Mouse (Mus musculus) forebrain, embryonic 12.5 days (tissue): ENCODE measurements around the gene Tctex1d4. TPM values are rescaled to one million over a fixed set of nuclear protein-coding genes. Genes with fewer than 3 reads are reported as not detected.
A peak's percentile ranks its signal among the peaks of the same experiment; 100 is the strongest.

ENCODE experiments used
- ATAC-seq: fragments of 200-750 bp; cut with Nextera tagmentation; 2 replicates; pipeline ENCODE4 v1.8.0; 2017; ENCODE audit warnings: moderate TSS enrichment; ENCODE audit not compliant: low FRiP score
- H3K27ac ChIP-seq: fragments of 300-500 bp; sonication (generic); 2 replicates; pipeline ENCODE4 v1.5.1; 2016; ENCODE audit warnings: mild to moderate bottlenecking
- H3K27me3 ChIP-seq: fragments of 300-500 bp; sonication (generic); 2 replicates; pipeline ENCODE4 v1.6.1; 2016; ENCODE audit warnings: mild to moderate bottlenecking
- H3K36me3 ChIP-seq: fragments of 300-500 bp; sonication (generic); replicated peaks from 2 replicates; pipeline ENCODE4 v1.6.1; 2016; ENCODE audit warnings: mild to moderate bottlenecking
- H3K4me1 ChIP-seq: fragments of 300-500 bp; sonication (generic); 2 replicates; pipeline ENCODE4 v1.6.1; 2016
- H3K4me2 ChIP-seq: fragments of 300-500 bp; sonication (generic); 2 replicates; pipeline ENCODE4 v1.6.1; 2016; ENCODE audit warnings: mild to moderate bottlenecking, moderate library complexity
- H3K4me3 ChIP-seq: fragments of 300-500 bp; sonication (generic); replicated peaks from 2 replicates; pipeline ENCODE4 v1.5.1; 2016; ENCODE audit warnings: mild to moderate bottlenecking
- H3K9ac ChIP-seq: fragments of 300-500 bp; sonication (generic); 2 replicates; pipeline ENCODE4 v1.6.1; 2016; ENCODE audit warnings: mild to moderate bottlenecking
- H3K9me3 ChIP-seq: fragments of 300-500 bp; sonication (generic); 2 replicates; pipeline ENCODE4 v1.6.1; 2016
- WGBS: fragments of 180-500 bp; shearing (Covaris S2); methylation state at CpG from one replicate; pipeline ENCODE4 v1.1.7; 2016; 5-methylcytosine and 5-hydroxymethylcytosine counted together
- polyA plus RNA-seq: library from polyadenylated mRNA; unstranded; fragments of >200 nt; fragmentation: Nextera tagmentation; extraction: Ambion mirVana; gene quantifications from 2 replicates; pipeline ENCODE4 v1.2.1, GENCODE M21; 2016

The Tctex1d4 gene
- polyA plus RNA-seq, 1 experiment from 2014 or later: not detected

DNA sequence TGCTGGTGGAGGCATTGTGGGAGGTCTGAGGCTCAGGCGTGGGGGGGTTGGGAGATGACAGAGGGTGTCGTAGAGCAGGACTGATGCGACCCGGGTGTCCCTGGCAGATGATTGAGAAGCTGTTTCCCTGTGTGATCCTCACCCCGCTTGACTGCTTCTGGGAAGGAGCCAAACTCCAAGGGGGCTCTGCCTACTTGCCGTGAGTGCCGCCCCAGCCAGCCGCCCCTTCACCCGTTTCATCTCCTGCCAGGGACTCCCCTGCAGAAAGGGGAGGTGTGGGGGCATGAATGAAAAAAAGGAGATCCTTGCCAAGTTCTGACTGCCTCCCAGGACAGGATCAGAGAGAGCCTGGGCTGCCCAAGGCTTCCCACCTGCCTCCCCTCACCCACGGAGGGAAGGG, 21.5 kb upstream of the Tctex1d4 start:
- no peaks in the 10 kb centered on the region for H3K9me3 ChIP-seq
- WGBS: 67% methylated on average over 10 of the region's 10 CpGs
- no peak overlapping the region for H3K4me2 ChIP-seq
- peaks cover 34% of the 10 kb centered on the region for H3K36me3 ChIP-seq
- no peaks in the 10 kb centered on the region; the same call in 1 of the 2 replicates for H3K4me1 ChIP-seq
- no peak overlapping the region for H3K27ac ChIP-seq
- no peak overlapping the region for H3K9ac ChIP-seq
- H3K27me3 ChIP-seq: no peaks in the 10 kb centered on the region
- H3K4me3 ChIP-seq: no peak overlapping the region
- no peak for ATAC-seq

DNA sequence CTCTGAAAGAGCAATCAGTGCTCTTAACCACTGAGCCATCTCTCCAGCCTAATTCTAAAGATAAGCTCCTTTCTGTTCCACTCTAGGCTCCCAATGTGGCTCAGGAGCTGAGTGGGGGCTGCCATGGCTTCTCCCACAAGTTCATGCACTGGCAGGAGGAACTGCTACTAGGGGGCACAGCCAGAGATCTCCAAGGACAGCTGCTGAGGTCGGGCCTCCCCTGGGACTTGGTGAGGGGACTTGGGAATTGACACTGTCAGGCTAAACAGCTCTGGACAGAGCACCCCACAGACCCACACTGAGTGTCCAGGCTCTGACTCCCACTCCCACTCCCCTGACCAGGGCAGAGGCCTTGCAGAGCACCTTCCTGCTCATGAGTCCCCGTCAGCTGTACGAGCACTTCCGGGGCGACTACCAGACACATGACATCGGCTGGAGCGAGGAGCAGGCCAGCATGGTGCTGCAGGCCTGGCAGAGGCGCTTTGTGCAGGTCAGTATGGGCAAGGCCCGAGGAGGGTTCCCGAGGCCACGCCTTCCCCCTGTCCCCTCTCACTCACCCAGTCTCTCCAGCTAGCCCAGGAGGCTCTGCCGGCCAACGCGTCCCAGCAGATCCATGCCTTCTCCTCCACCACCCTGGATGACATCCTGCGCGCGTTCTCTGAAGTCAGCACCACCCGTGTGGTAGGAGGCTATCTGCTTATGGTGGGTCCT, 18.6 kb upstream of the Tctex1d4 start:
- Histone ChIP-seq H3K27ac (no peak overlapping the region), H3K9ac (no peak overlapping the region), H3K4me2 (no peak overlapping the region), H3K9me3 (no peaks in the 10 kb centered on the region), H3K36me3 (peaks cover 48% of the 10 kb centered on the region), H3K4me3 (no peak overlapping the region), H3K27me3 (no peaks in the 10 kb centered on the region), H3K4me1 (no peaks in the 10 kb centered on the region; the same call in 1 of the 2 replicates)
- ATAC-seq: no peak
- 91% methylated on average over 18 of the region's 18 CpGs for WGBS

- Histone ChIP-seq H3K27me3 (no peaks in the 10 kb centered on the region), H3K4me2 (no peak overlapping the region), H3K4me3 (no peak overlapping the region), H3K27ac (no peak overlapping the region), H3K9me3 (no peaks in the 10 kb centered on the region), H3K36me3 (peaks cover 50% of the 10 kb centered on the region), H3K9ac (no peak overlapping the region), H3K4me1 (no peaks in the 10 kb centered on the region; the same call in 1 of the 2 replicates)
- ATAC-seq: no peak
- 92% methylated on average over 6 of the region's 6 CpGs for WGBS
Observed at GRCm38 (mm10) chr4:117108524-117108849, 18.1 kb upstream of the Tctex1d4 start.

DNA sequence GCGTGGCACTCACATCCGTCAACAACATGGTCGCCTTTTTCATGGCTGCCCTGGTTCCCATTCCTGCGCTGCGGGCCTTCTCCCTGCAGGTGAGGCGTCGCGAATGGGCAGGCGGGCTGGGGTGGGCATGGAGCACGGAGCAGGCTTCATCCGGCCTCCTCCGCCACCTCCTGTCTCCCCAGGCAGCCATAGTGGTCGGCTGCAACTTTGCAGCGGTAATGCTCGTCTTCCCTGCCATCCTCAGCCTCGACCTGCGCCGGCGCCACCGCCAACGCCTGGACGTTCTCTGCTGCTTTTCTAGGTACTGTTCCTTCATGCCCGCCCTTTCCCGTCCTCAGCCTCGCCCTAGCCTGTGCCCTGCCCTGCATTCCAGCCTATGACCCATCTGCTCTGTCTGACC, 17.3 kb upstream of the Tctex1d4 start:
- H3K4me3 ChIP-seq: no peak overlapping the region
- WGBS: 94% methylated on average over 25 of the region's 25 CpGs
- ATAC-seq: no peak
- no peaks in the 10 kb centered on the region for H3K9me3 ChIP-seq
- no peaks in the 10 kb centered on the region for H3K27me3 ChIP-seq
- peaks cover 46% of the 10 kb centered on the region for H3K36me3 ChIP-seq
- H3K4me1 ChIP-seq: no peaks in the 10 kb centered on the region; the same call in 1 of the 2 replicates
- H3K27ac ChIP-seq: no peak overlapping the region
- no peak overlapping the region for H3K9ac ChIP-seq
- no peak overlapping the region for H3K4me2 ChIP-seq

GRCm38 (mm10) chr4:117110249-117110648, 16.3 kb upstream of the Tctex1d4 start:
- ATAC-seq: no peak
- H3K4me1 ChIP-seq: no peaks in the 10 kb centered on the region
- H3K4me3 ChIP-seq: no peak overlapping the region
- 92% methylated on average over 13 of the region's 13 CpGs for WGBS
- no peak overlapping the region for H3K27ac ChIP-seq
- no peak overlapping the region for H3K4me2 ChIP-seq
- H3K9ac ChIP-seq: no peak overlapping the region
- no peaks in the 10 kb centered on the region for H3K27me3 ChIP-seq
- H3K9me3 ChIP-seq: no peaks in the 10 kb centered on the region
- H3K36me3 ChIP-seq: peaks cover 46% of the 10 kb centered on the region

- H3K4me3 ChIP-seq: no peak overlapping the region
- WGBS: 95% methylated on average over 11 of the region's 11 CpGs
- no peaks in the 10 kb centered on the region for H3K9me3 ChIP-seq
- peaks cover 44% of the 10 kb centered on the region for H3K36me3 ChIP-seq
- ATAC-seq: no peak
- H3K4me2 ChIP-seq: no peak overlapping the region
- no peak overlapping the region for H3K9ac ChIP-seq
- no peaks in the 10 kb centered on the region for H3K27me3 ChIP-seq
- no peaks in the 10 kb centered on the region for H3K4me1 ChIP-seq
- no peak overlapping the region for H3K27ac ChIP-seq
Observed at GRCm38 (mm10) chr4:117110985-117111384, 15.6 kb upstream of the Tctex1d4 start.

- no peak overlapping the region for H3K4me3 ChIP-seq
- no peak overlapping the region for H3K9ac ChIP-seq
- H3K4me2 ChIP-seq: no peak overlapping the region
- ATAC-seq: no peak
- H3K4me1 ChIP-seq: no peaks in the 10 kb centered on the region
- no peak overlapping the region for H3K27ac ChIP-seq
- 75% methylated on average over 1 of the region's 1 CpGs for WGBS
- H3K27me3 ChIP-seq: no peaks in the 10 kb centered on the region
- no peaks in the 10 kb centered on the region for H3K9me3 ChIP-seq
- peaks cover 37% of the 10 kb centered on the region for H3K36me3 ChIP-seq
Observed at GRCm38 (mm10) chr4:117113237-117113636, 13.4 kb upstream of the Tctex1d4 start.

- peaks cover 6% of the 10 kb centered on the region for H3K4me1 ChIP-seq
- H3K9ac ChIP-seq: no peak overlapping the region
- H3K9me3 ChIP-seq: no peaks in the 10 kb centered on the region
- H3K36me3 ChIP-seq: peaks cover 13% of the 10 kb centered on the region
- H3K4me3 ChIP-seq: no peak overlapping the region
- no peak for ATAC-seq
- no peak overlapping the region for H3K27ac ChIP-seq
- no peak overlapping the region for H3K4me2 ChIP-seq
- WGBS: 85% methylated on average over 5 of the region's 5 CpGs
- H3K27me3 ChIP-seq: no peaks in the 10 kb centered on the region
Observed at GRCm38 (mm10) chr4:117115592-117115991, 11.0 kb upstream of the Tctex1d4 start.

DNA sequence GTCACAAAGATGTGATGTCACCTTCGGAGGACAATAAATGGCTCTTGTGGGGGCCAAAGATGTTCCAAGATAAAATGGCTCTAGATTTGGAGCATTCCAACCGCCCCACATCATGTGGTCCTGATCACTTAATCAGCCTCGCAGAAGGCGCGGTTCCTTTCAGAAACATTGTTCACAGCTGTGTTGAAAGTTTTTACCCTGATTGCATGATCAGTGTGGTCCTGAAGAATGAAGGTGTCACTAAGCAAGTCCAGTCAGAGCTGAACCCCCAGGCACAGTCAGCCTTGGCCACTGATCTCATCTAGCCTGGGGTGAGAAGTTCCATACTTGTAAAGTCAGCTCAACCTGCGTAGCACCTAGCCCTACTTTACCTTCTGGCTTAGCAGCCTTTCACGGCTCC, 8.7 kb upstream of the Tctex1d4 start:
- 97% methylated on average over 7 of the region's 7 CpGs for WGBS
- Histone ChIP-seq H3K36me3 (0 out of 2 replicates have a peak, but pooled peaks cover 2% of the 10 kb centered on the region), H3K27me3 (no peaks in the 10 kb centered on the region), H3K4me3 (no peak overlapping the region), H3K9me3 (no peaks in the 10 kb centered on the region), H3K4me2 (no peak overlapping the region), H3K27ac (no peak overlapping the region), H3K4me1 (peaks cover 13% of the 10 kb centered on the region), H3K9ac (no peak overlapping the region)
- ATAC-seq: no peak

- Histone ChIP-seq H3K4me3 (peak overlapping the region; percentile 68), H3K27ac (peak overlapping the region; percentile 89), H3K27me3 (no peaks in the 10 kb centered on the region), H3K9me3 (no peaks in the 10 kb centered on the region), H3K4me1 (peaks cover 14% of the 10 kb centered on the region), H3K9ac (peak overlapping the region; percentile 70), H3K4me2 (peak overlapping the region; percentile 99), H3K36me3 (no peaks in the 10 kb centered on the region)
- no peak for ATAC-seq
- WGBS: 79% methylated on average over 5 of the region's 5 CpGs
Observed at GRCm38 (mm10) chr4:117119636-117120035, 7.0 kb upstream of the Tctex1d4 start.

DNA sequence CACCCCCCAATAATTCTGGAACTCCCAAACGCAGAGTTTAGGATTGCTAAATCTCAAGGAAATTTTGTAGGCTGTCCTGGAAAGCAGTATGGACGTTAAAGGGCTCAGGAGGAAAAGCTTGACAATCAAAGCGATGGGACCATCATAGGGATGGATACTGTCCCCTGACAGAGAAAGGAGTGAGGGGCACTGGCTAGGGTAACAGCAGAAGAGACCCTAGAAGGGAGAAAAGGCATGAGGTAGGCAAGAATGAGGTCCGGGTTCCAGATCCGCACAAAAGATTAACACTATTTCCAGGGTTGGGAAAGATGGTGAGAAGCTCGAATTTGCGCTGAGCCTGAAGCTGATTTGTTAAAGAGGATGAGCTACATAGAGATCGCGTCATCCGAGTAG, 6.5 kb upstream of the Tctex1d4 start:
- 7% methylated on average over 10 of the region's 10 CpGs for whole genome bisulfite sequencing
- Histone ChIP-seq H3K36me3 (no peaks in the 10 kb centered on the region), H3K9me3 (no peaks in the 10 kb centered on the region), H3K4me3 (peak overlapping the region; percentile 68), H3K4me2 (peak overlapping the region; percentile 99), H3K9ac (peak overlapping the region; percentile 70), H3K27me3 (no peaks in the 10 kb centered on the region), H3K27ac (peak overlapping the region; percentile 89), H3K4me1 (peaks cover 19% of the 10 kb centered on the region)
- ATAC-seq: peak; percentile 21; the same call in 1 of the 2 replicates

DNA sequence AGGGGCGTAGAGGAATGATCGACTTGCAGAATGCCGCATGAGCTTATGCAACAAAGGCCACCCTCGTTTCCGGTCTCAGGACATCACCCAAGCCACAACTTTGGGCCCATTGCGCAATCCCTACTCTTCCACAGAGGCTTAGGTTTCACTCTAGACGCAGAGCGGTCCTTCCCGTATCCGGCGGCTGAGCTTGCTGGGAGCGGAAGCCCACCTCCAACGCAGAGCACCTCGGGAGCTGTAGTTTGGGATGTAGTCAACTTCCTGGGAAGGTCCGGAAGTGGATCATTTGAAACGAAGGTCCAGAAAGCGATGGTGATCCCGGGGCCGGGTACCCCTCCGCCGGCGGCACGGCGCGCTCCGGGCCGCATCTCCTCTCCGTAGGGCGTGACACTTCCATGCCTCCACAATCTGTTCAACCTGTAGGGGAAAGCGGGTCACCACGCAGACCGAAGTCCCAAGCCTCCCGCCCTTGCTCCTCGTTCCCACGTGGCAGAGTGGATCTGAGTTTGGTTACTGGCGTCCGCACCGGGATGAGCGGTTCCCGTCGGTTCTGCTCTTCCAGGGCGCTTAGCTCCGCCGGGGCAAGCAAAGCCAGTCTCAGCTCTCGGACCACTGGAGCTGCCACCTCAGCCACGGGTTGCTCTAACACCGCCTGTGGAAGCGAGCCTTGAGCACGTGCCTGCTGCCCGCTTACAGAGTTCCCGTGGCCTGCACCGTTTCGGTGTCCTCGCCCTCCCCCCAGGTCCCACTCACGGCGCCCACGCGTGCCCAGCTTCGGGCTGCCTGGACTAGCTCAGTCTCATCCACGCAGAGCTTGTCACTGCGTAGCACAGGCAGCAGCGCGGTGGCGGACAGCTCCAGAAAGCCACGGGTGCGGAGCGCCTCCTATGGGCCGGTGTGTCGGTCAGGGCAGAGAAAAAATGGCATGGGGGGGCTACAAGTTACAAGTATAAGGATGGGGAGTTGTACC, 5.9 kb upstream of the Tctex1d4 start:
- Histone ChIP-seq H3K9ac (peak overlapping the region; percentile 70), H3K4me3 (peak overlapping the region; percentile 68), H3K9me3 (no peaks in the 10 kb centered on the region), H3K36me3 (no peaks in the 10 kb centered on the region), H3K4me2 (peak overlapping the region; percentile 99), H3K27ac (peak overlapping the region; percentile 89), H3K4me1 (peaks cover 25% of the 10 kb centered on the region), H3K27me3 (no peaks in the 10 kb centered on the region)
- peak; percentile 94 for ATAC-seq
- WGBS: under 1% methylated on average over 69 of the region's 69 CpGs
